Comparison of ENCODE assay signal across 22 mouse cellular contexts in genomic region chr9:80252146-80252545, GRCm38 (mm10).
DNase-seq lines count a peak whose midpoint lies in the region; ATAC-seq lines count a peak whose summit lies in the region.
"Had no signal": no experiment of that assay in that cellular context is flagged by ENCODE, and none has a peak within 500 bp of the region (broad histone marks: within the 10 kb centered on the region; RNA-seq: fewer than 3 reads in every experiment).

No protein-coding gene starts in this region.

- no peaks in the 10 kb centered on the region for H3K36me3 ChIP-seq in forebrain, embryonic 15.5 days
- H3K36me3 ChIP-seq: embryonic facial prominence, embryonic 13.5 days; forebrain, embryonic 10.5 days; midbrain, embryonic 13.5 days; neural tube, embryonic 13.5 days had no signal

- peak; percentile 99 for ATAC-seq in common myeloid progenitor, adult 5-6 weeks (replicated peaks; ENCODE audit: low read depth, poor library complexity, severe bottlenecking)
- peak; percentile 68 for ATAC-seq in megakaryocyte, adult 5-6 weeks (ENCODE audit: poor library complexity, severe bottlenecking)
- no peak for ATAC-seq in forebrain, embryonic 15.5 days (replicated peaks)
- ATAC-seq: forebrain, embryonic 16.5 days; hindbrain, postnatal 0 days; intestine, postnatal 0 days; midbrain, embryonic 13.5 days had no signal

- H3K27me3 ChIP-seq in forebrain, embryonic 15.5 days = no peaks in the 10 kb centered on the region
- H3K27me3 ChIP-seq: embryonic facial prominence, embryonic 13.5 days; midbrain, embryonic 13.5 days; neural tube, embryonic 13.5 days had no signal

- H3K4me3 ChIP-seq in forebrain, embryonic 15.5 days = no peak overlapping the region
- H3K4me3 ChIP-seq: embryonic facial prominence, embryonic 13.5 days; forebrain, embryonic 10.5 days; midbrain, embryonic 13.5 days; neural tube, embryonic 13.5 days had no signal

- no peak overlapping the region for H3K9ac ChIP-seq in forebrain, embryonic 15.5 days (replicated peaks)
- H3K9ac ChIP-seq: embryonic facial prominence, embryonic 13.5 days; midbrain, embryonic 13.5 days; neural tube, embryonic 13.5 days had no signal

- no peaks in the 10 kb centered on the region for H3K4me1 ChIP-seq in forebrain, embryonic 15.5 days
- H3K4me1 ChIP-seq: embryonic facial prominence, embryonic 13.5 days; forebrain, embryonic 10.5 days; midbrain, embryonic 13.5 days; neural tube, embryonic 13.5 days had no signal

- DNase-seq in 416B (ENCODE audit: low read depth) (peak; percentile 97), adipocyte (ENCODE audit: low spot score) (no peak)
- DNase-seq in CD4-positive helper T cell, adult 2 months (ENCODE audit: low read depth, low spot score) = peak; percentile 11
- DNase-seq in layer of hippocampus, adult 11-12 months (ENCODE audit: low spot score) = no peak
- DNase-seq: adrenal gland, postnatal 14 days; cerebellum, adult 11 months; cerebellum, adult 9-10 months; heart, postnatal 14 days; kidney, adult 9 months; kidney, postnatal 10 days; layer of hippocampus, adult 9-11 months; right cerebral cortex, postnatal 4 days had no signal

- no peak overlapping the region for H3K27ac ChIP-seq in forebrain, embryonic 15.5 days (replicated peaks)
- H3K27ac ChIP-seq: embryonic facial prominence, embryonic 13.5 days; forebrain, embryonic 10.5 days; hindbrain, postnatal 0 days; midbrain, embryonic 13.5 days; neural tube, embryonic 13.5 days had no signal

- no peak overlapping the region for H3K4me2 ChIP-seq in forebrain, embryonic 15.5 days (replicated peaks)
- H3K4me2 ChIP-seq: embryonic facial prominence, embryonic 13.5 days; midbrain, embryonic 13.5 days; neural tube, embryonic 13.5 days had no signal

- WGBS in forebrain, embryonic 15.5 days = 93% methylated on average over 10 of the region's 10 CpGs

- H3K9me3 ChIP-seq in forebrain, embryonic 15.5 days = no peaks in the 10 kb centered on the region
- H3K9me3 ChIP-seq: embryonic facial prominence, embryonic 13.5 days; forebrain, embryonic 10.5 days; midbrain, embryonic 13.5 days; neural tube, embryonic 13.5 days had no signal

Comparison
In these comparisons a context has a peak if more than half of its experiments do, and no peak if none do; other contexts are left out.
1. DNase-seq: peak in 416B (single experiment) and CD4-positive helper T cell, adult 2 months (single experiment); none in adipocyte (single experiment) and layer of hippocampus, adult 11-12 months (single experiment).